Mouse (Mus musculus) cerebellum, adult 18-20 months (tissue): Measurements from ENCODE around the gene Sp100.

Experiments used
- DNase-seq, 2 experiments: peaks; one replicate each; pipeline ENCODE4 v3.0.0; 2021

The Sp100 gene

GRCm38 (mm10) chr1:85751494-85751893 is 101.7 kb downstream of the Sp100 start:
- no peak for DNase-seq

DNA sequence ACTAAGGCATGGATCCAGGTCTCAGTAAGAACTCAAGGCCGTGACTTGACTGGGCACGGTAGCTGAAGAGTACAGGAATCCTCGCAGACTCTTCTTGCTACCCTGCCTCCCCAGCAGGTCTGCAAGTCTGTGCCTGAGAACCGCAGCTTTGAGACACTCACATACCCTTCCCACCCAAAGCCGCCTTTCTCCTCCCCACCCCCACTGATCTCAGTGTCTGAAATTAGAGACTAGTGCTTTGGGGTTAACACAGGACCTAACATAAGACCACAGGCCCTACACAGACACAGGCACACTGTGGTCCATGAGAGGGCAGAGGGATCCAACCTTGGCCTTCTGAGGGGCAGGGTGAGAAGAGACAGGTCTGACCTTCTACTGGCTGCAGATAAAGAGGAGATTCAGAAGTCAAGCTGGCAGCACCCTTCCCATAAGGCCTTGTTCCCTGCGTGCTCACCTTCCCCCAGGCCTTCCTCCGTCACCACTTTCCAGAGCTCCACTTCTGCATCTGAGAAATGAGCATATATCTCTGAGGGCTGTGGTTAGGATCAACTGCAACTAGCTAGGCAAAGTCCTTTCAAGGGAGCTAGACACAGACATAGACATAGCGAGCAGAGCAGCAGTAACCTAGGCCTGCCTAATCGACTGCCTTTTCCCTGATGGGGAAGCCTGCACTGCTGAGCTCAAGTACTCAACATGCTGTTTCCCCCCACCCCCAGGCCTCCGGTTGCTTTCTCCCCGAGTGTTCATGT is 102.3 kb downstream of the Sp100 start:
- DNase-seq: no peak

- DNase-seq: no peak
These were observed 107.9 kb downstream of the Sp100 start for GRCm38 (mm10) chr1:85757531-85758230.

DNA sequence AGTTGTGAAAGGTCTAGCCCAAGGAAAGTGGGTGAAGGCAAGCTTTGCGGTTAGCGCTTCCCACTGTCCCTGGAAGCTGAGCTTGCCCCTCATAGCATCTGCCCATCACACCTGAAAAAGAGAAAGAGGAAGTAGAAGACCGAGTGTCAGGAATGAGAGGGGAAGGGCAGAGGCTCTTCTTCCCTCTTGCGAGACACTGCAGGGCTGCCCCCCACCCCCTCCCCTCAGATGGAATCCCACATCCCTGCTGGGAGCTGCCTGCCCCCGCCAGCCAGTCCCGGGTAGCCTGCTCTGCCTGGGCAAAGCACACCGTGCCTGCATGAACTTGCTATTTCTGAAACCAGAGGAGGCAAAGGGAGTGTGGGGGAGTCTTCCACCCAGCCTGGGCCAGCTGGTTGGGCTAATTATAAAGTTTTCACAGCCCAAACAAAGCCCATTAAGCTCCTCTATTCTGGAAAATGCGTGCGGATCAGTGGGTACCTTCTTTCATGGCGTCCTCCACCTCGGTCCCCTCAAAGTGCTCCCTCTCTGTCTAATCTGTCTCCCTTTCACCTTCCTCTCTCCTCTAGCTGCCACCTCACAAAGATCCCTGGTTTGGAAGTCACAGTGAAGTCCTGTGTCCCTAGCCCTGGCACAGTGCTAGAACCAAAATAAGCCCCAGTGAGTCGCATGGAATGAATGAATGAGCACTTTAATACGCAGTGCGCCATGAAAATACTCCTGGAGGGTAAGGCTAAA is 108.6 kb downstream of the Sp100 start:
- no peak for DNase-seq

DNA sequence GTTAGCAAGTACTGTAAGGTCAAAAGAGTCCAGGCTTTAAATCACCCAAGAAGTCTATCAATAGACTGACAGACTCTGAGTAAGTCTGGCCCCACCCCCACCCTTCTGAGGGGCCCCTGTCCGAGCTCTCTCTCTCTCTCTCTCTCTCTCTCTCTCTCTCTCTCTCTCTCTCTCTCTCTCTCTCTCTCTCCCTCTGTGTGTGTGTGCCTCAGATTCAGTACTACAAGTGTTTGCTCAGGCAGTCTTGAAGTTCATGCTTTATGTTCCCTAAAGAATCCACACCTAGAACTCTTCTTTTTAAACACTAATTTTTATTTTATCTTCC is 109.1 kb downstream of the Sp100 start:
- DNase-seq: no peak
